Mouse (Mus musculus): ENCODE measurements around the gene Zrsr1. TPM values are rescaled to one million over a fixed set of nuclear protein-coding genes. Genes with fewer than 3 reads are reported as not detected.
A peak's percentile ranks its signal among the peaks of the same experiment; 100 is the strongest.

Gene Zrsr1
- total and polyA plus RNA-seq, 3 experiments = 10.4 to 15.8 TPM; not detected in 1

DNA sequence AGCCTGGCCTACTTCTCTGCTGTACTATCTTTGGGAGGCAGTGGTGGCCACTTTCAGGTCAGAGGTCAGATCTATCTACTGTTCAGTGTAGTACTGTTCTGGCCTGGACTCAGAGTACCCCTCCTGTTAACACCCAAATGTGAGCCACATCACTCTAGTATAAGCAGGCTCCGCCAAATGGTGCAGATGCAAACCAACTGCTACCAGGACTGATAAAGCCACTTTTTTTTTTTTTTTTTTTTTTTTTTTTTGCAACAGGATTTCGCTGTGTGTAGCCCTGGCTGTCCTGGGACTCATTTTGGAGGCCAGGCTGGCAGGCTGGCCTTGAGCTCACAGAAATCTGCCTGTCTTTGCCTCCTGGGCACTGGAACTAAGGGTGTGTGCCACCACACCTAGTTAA, 32.8 kb upstream of the Zrsr1 start:
- no peak overlapping the region for H3K27ac ChIP-seq (ENCODE audit: control insufficient read depth, low read depth, low read length)
- peaks cover 0 to 18% of the 10 kb centered on the region in 2 experiments; a peak in 2 of 4 replicates for H3K36me3 ChIP-seq (ENCODE audit: control insufficient read depth in 1 of 2, insufficient read depth in 2 of 2, low read length in 2 of 2)
- no peaks in the 10 kb centered on the region for H3K9me3 ChIP-seq (replicated peaks; ENCODE audit: insufficient read depth, low read length)
- no peak overlapping the region for H3K4me3 ChIP-seq (ENCODE audit: control insufficient read depth in 1 of 2, insufficient read depth in 1 of 2, low read depth in 2 of 2, low read length in 2 of 2)
- no peak for TF ChIP-seq RCOR1 (IDR thresholded peaks at IDR 0.05; ENCODE audit: low read depth, low read length)
- TF ChIP-seq GATA1 (IDR thresholded peaks at IDR 0.05; ENCODE audit: low read depth, low read length) = 0 out of 2 replicates have a peak, but pooled peaks have one; percentile 11
- TF ChIP-seq ZNF384 (IDR thresholded peaks at IDR 0.05; ENCODE audit: low read depth, low read length) = peak; percentile 95
- peaks cover 8 to 11% of the 10 kb centered on the region in 2 experiments for H3K4me1 ChIP-seq (ENCODE audit: control insufficient read depth in 1 of 2, insufficient read depth in 2 of 2, low read length in 2 of 2)
- no peak for DNase-seq (ENCODE audit: low read depth, low spot score)
- H3K27me3 ChIP-seq (ENCODE audit: control insufficient read depth in 1 of 2, insufficient read depth in 2 of 2, low read length in 2 of 2) = no peaks in the 10 kb centered on the region
- H3K79me2 ChIP-seq (ENCODE audit: control insufficient read depth, insufficient read depth, low read length, poor library complexity) = no peaks in the 10 kb centered on the region
- no peak overlapping the region for H3K9ac ChIP-seq (ENCODE audit: control insufficient read depth, low read depth, low read length, poor library complexity, severe bottlenecking)

DNA sequence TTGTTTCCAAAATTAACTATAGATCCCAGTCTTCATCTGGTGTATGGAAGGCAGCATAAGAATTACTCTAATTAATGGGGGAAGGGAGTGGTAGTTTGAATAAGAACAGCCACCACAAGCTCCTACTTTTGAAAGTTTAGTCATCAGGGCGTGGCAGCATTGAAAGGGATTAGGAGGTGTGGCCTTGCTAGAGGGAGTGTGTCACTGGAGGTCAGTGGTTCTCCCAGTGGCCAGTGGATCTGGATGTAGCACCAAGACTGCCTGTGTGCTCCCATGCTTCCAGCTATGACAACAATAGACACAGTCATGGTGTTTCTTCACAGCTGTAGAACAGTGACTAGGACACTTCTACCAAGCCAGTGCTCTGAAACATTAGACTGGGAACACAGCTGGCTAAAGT, 22.7 kb upstream of the Zrsr1 start:
- Histone ChIP-seq H3K36me3 (ENCODE audit: control insufficient read depth in 1 of 2, insufficient read depth in 2 of 2, low read length in 2 of 2) (peaks cover 0 to 13% of the 10 kb centered on the region in 2 experiments; a peak in 2 of 4 replicates), H3K9ac (ENCODE audit: control insufficient read depth, low read depth, low read length, poor library complexity, severe bottlenecking) (no peak overlapping the region), H3K27me3 (ENCODE audit: control insufficient read depth in 1 of 2, insufficient read depth in 2 of 2, low read length in 2 of 2) (no peaks in the 10 kb centered on the region), H3K79me2 (ENCODE audit: control insufficient read depth, insufficient read depth, low read length, poor library complexity) (0 out of 2 replicates have a peak, but pooled peaks cover 2% of the 10 kb centered on the region), H3K4me1 (ENCODE audit: control insufficient read depth in 1 of 2, insufficient read depth in 2 of 2, low read length in 2 of 2) (peaks cover 3 to 14% of the 10 kb centered on the region in 2 experiments), H3K4me3 (ENCODE audit: control insufficient read depth in 1 of 2, insufficient read depth in 1 of 2, low read depth in 2 of 2, low read length in 2 of 2) (no peak overlapping the region), H3K9me3 (replicated peaks; ENCODE audit: insufficient read depth, low read length) (no peaks in the 10 kb centered on the region), H3K27ac (ENCODE audit: control insufficient read depth, low read depth, low read length) (no peak overlapping the region)
- TF ChIP-seq ETS1 (IDR thresholded peaks at IDR 0.05; ENCODE audit: low read depth, low read length) (no peak), BHLHE40 (IDR thresholded peaks at IDR 0.05; ENCODE audit: borderline replicate concordance, low read depth, low read length) (no peak), ZNF384 (IDR thresholded peaks at IDR 0.05; ENCODE audit: low read depth, low read length) (no peak), MAX (IDR thresholded peaks at IDR 0.05; ENCODE audit: low read length) (no peak), RAD21 (IDR thresholded peaks at IDR 0.05; ENCODE audit: low read depth, low read length) (no peak), TAL1 (IDR thresholded peaks at IDR 0.05; ENCODE audit: low read length) (no peak), KAT2A (conservative IDR thresholded peaks at IDR 0.05; ENCODE audit: low read depth, low read length) (no peak), RCOR1 (IDR thresholded peaks at IDR 0.05; ENCODE audit: low read depth, low read length) (no peak)
- peak; percentile 52 for DNase-seq (ENCODE audit: low read depth, low spot score)

DNA sequence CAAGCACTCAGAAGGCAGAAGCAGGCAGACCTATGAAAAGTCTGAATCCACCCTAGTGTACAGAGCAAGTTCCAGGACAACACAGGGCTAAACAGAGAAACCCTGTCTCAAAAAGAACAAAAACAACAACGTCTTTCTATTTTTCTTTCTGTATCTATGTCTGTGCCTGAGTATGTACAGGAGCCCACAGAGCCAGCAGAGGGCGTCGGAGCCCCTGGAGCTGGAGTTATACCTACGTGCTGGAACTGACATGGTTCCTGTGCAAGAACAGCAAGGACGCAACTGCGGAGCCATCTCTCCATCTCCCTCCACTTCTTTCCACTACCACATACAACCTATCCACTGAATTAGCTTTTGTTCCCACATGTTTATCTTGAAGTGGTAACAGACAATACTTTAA, 21.7 kb upstream of the Zrsr1 start:
- H3K27ac ChIP-seq (ENCODE audit: control insufficient read depth, low read depth, low read length) = no peak overlapping the region
- peak; percentile 59 for DNase-seq (ENCODE audit: low read depth, low spot score)
- peaks cover 0 to 13% of the 10 kb centered on the region in 2 experiments; a peak in 2 of 4 replicates for H3K36me3 ChIP-seq (ENCODE audit: control insufficient read depth in 1 of 2, insufficient read depth in 2 of 2, low read length in 2 of 2)
- H3K9me3 ChIP-seq (replicated peaks; ENCODE audit: insufficient read depth, low read length) = no peaks in the 10 kb centered on the region
- H3K9ac ChIP-seq (ENCODE audit: control insufficient read depth, low read depth, low read length, poor library complexity, severe bottlenecking) = no peak overlapping the region
- H3K79me2 ChIP-seq (ENCODE audit: control insufficient read depth, insufficient read depth, low read length, poor library complexity) = 0 out of 2 replicates have a peak, but pooled peaks cover 2% of the 10 kb centered on the region
- H3K27me3 ChIP-seq (ENCODE audit: control insufficient read depth in 1 of 2, insufficient read depth in 2 of 2, low read length in 2 of 2) = no peaks in the 10 kb centered on the region
- H3K4me1 ChIP-seq (ENCODE audit: control insufficient read depth in 1 of 2, insufficient read depth in 2 of 2, low read length in 2 of 2) = peaks cover 3 to 14% of the 10 kb centered on the region in 2 experiments
- no peak for TF ChIP-seq HCFC1 (IDR thresholded peaks at IDR 0.05; ENCODE audit: low read depth, low read length)
- no peak for TF ChIP-seq ETS1 (IDR thresholded peaks at IDR 0.05; ENCODE audit: low read depth, low read length)
- peak; percentile 16 for TF ChIP-seq RAD21 (IDR thresholded peaks at IDR 0.05; ENCODE audit: low read depth, low read length)
- TF ChIP-seq SMC3 (IDR thresholded peaks at IDR 0.05; ENCODE audit: low read depth, low read length) = peak; percentile 56
- TF ChIP-seq CTCF (IDR thresholded peaks at IDR 0.05 in 2 of 3, conservative IDR thresholded peaks at IDR 0.05 in 1 of 3; ENCODE audit: control insufficient read depth in 1 of 3, insufficient read depth in 1 of 3, low read depth in 2 of 3, low read length in 3 of 3, poor library complexity in 1 of 3, severe bottlenecking in 1 of 3) = peak; percentile 40 to 74 (median 62)
- no peak for TF ChIP-seq JUND (IDR thresholded peaks at IDR 0.05; ENCODE audit: low read depth, low read length)
- no peak overlapping the region for H3K4me3 ChIP-seq (ENCODE audit: control insufficient read depth in 1 of 2, insufficient read depth in 1 of 2, low read depth in 2 of 2, low read length in 2 of 2)

All from MEL (cell line).